Mouse (Mus musculus) heart, adult 18-20 months (tissue): ENCODE data around the gene Uhrf1. TPM values are rescaled to one million over a fixed set of nuclear protein-coding genes. Genes with fewer than 3 reads are reported as not detected.
A peak's percentile ranks its signal among the peaks of the same experiment; 100 is the strongest.

Experiments
- DNase-seq, 2 experiments: peaks; one replicate each; pipeline ENCODE4 v3.0.0; 2021 to 2022; ENCODE audit warnings: mixed read lengths in 1 of 2
- total RNA-seq, 2 experiments: library from RNA; stranded (reverse); gene quantifications; 2 replicates each; pipeline ENCODE4 v1.2.3; 2021

The Uhrf1 gene
- total RNA-seq, 2 experiments from 2014 or later: 1.4 to 2.5 TPM

- no peak for DNase-seq
These were observed 4.9 kb upstream of the Uhrf1 start for GRCm38 (mm10) chr17:56298238-56298637.

- DNase-seq: no peak
These were observed 2.9 kb upstream of the Uhrf1 start, which contains the start of gene Arrdc5 for GRCm38 (mm10) chr17:56300186-56300585. Gene Arrdc5, minus strand, starts transcription at chr17:56300286.

GRCm38 (mm10) chr17:56302363-56302996 lies 641 bp upstream of the Uhrf1 start:
- DNase-seq: peak in 1 of 2 experiments; percentile 19

GRCm38 (mm10) chr17:56303847-56304586 lies 896 bp downstream of the Uhrf1 start:
- peak; percentile 97 to 98 for DNase-seq

DNA sequence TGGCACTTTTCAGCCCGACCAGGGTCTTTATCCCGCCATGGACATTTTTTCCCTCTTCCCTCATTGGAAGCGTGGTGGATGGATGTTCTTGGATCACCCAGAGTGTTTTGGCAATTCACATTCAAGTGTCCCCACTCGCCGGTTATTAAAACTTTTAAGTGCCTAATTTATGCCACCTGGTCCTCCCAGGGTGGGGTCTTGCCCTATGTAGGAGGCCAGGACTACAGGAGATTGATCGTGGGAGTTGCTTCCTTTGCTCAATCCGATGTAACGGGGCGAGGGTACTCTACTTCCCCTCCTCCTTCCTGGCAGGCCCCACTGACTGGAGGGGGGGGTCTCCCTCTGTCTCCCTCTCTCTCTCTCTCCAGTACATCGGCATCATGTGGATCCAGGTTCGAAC lies 1.6 kb downstream of the Uhrf1 start:
- DNase-seq: no peak

DNA sequence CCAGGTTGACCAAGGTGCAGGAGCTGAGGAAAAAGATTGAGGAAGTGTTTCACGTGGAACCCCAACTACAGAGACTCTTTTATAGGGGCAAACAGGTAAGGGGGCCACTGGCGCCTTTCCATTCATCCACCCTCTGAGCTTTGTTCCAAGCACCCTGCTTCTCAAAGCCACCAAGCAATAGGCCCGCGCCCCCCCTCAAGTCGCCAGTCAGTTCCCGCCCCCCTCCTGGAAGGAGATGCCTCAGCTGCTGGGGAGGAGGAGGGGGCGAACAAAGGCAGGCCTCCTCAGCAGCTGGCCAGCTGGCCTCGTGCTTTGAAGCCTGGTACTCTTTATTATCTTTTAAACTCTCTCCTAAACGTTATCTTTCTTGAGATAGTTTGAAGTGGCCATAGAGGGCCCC lies 2.0 kb downstream of the Uhrf1 start:
- no peak for DNase-seq

DNA sequence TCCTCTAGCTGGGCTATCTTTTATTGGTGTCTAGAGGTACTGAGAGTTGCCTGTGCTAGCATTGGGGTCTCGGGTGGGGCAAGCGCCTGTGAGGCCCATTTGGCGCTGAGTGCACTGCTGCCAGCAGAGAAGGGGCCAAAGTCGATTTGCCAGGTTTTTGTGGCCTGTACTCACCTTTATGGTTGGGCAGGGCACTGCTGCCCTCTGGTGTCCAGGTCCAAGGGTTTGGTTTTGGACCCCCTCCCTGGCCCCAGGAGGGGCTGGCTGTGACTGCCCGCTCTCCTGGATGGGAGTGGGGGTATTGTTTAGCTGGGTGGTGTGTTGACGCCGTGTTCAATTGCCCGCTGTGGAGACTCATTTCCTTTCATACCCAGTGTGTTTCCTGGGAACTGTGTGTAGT lies 2.7 kb downstream of the Uhrf1 start:
- DNase-seq: no peak

GRCm38 (mm10) chr17:56308088-56308487 lies 5.0 kb downstream of the Uhrf1 start:
- no peak for DNase-seq

- DNase-seq: no peak
These were observed 6.2 kb downstream of the Uhrf1 start for GRCm38 (mm10) chr17:56309191-56309945.

DNA sequence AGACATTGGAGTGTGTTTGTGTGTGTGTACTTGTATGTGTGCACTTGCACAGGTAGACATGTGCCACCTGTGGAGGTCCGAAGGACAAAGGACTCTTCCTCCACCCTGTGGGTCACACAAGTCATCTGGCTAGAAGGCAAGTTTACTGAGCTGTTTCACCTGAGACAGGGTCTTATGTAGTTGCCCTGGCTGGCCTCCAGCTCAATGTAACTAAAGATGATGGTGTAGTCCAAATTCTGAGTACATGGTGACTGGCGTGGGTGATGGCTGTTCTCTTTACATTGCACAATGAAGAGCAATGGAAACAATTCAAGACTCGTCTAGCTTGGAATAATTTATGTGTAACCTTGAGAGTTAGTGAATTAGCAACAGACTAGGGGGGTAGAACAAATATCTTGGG lies 21.3 kb downstream of the Uhrf1 start:
- no peak for DNase-seq

- DNase-seq: peak; percentile 98 to 100
These were observed 22.5 kb downstream of the Uhrf1 start, which contains the start of gene Kdm4b for GRCm38 (mm10) chr17:56325450-56326152. Gene Kdm4b, plus strand, starts transcription at chr17:56326062.

- no peak for DNase-seq
These were observed 23.3 kb downstream of the Uhrf1 start for GRCm38 (mm10) chr17:56326153-56327147.

GRCm38 (mm10) chr17:56329267-56329666 lies 26.1 kb downstream of the Uhrf1 start:
- no peak for DNase-seq

DNA sequence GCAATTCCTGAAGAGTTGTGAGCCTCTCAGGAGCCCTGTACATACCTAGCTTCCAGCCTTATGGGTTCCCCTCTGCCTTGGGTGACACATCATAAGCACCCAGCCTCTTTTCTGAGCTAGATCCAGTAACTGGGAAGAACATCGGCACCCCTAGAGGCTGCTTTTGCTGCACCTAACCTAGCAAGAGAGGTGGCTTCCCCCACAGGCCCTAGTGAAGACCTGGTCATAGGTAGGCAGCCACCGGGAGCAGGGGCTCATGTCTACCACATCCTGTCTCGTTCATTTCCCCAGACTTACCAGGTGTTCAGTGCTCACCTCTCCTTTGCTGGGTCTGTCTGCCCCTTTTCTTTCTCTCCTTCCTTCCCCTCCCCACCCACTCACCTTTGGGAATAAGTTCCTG lies 27.2 kb downstream of the Uhrf1 start:
- DNase-seq: no peak

- peak; percentile 49 to 50 for DNase-seq
These were observed 28.1 kb downstream of the Uhrf1 start for GRCm38 (mm10) chr17:56331256-56331655.

GRCm38 (mm10) chr17:56332987-56333386 lies 29.9 kb downstream of the Uhrf1 start:
- DNase-seq: no peak

- DNase-seq: peak; percentile 57 to 77
These were observed 34.1 kb downstream of the Uhrf1 start for GRCm38 (mm10) chr17:56337190-56337589.

- peak in 1 of 2 experiments; percentile 31 for DNase-seq
These were observed 34.7 kb downstream of the Uhrf1 start for GRCm38 (mm10) chr17:56337791-56338190.

DNA sequence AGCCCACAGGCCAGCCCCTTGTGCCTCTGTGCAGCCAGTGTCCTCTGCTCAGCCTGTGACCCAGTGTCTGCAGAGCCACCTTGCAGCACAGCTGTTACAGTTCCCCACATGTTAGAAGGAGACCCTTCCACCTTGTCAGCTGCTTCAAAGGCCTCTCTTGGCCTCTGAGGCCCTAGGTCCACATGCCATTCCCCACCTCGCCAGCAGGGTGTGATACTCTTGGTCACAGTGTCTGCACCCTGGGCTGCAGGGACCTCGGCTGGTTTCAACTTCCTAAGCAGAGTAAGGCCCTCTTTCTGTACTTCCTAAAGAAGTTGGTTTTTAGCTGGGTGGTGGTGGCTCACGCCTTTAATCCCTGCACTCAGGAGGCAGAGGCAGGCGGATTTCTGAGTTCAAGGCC lies 35.8 kb downstream of the Uhrf1 start:
- DNase-seq: peak in 1 of 2 experiments; percentile 45

GRCm38 (mm10) chr17:56340717-56341116 lies 37.6 kb downstream of the Uhrf1 start:
- no peak for DNase-seq

- no peak for DNase-seq
These were observed 40.3 kb downstream of the Uhrf1 start for GRCm38 (mm10) chr17:56343466-56343865.
